ENCODE assay signal across 8 mouse cellular contexts in the genomic region with DNA sequence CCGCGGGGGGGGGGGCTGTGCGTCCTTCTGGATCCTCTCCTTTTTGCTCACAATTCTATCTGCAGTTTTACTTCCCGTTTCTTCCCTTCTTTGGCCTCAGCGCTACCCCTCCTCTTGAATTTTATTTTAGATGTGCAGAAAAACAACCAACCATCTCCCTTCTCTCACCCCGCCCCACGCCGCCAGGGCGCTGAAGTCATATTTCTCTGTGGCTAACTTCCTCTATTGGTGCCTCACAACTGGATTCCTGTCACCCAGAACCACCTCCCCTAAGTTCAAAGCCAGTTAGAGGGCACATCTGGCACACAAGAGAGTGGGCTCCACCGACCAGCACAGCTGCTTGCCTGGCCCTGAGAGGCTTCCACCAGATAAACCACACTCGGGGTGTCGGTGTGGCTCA. TPM values are rescaled to one million over a fixed set of nuclear protein-coding genes. Genes with fewer than 3 reads are reported as not detected.
DNase-seq lines count a peak whose midpoint lies in the region; ATAC-seq lines count a peak whose summit lies in the region.

No protein-coding gene starts in this region.

- DNase-seq in forebrain, embryonic 10.5 days (ENCODE audit: extremely low spot score, low spot score), result no peak
- DNase-seq in heart, adult 8-10 months (ENCODE audit: low spot score), result peak; percentile 70
- peak; percentile 45 for DNase-seq in limb, embryonic 10.5 days (ENCODE audit: low spot score)
- DNase-seq in monocyte, adult 2 months (ENCODE audit: low read depth in 1 of 2, low spot score in 2 of 2), result peak; percentile 57 to 74
- DNase-seq in right cerebral cortex, postnatal 36 days (ENCODE audit: low spot score in 2 of 2), result no peak
- DNase-seq in urinary bladder, adult 2 months (ENCODE audit: low spot score), result no peak

- no peaks in the 10 kb centered on the region for H3K27me3 ChIP-seq in forebrain, embryonic 10.5 days (ENCODE audit: poor library complexity, severe bottlenecking)
- H3K27me3 ChIP-seq in forebrain, embryonic 12.5 days, result no peaks in the 10 kb centered on the region
- no peaks in the 10 kb centered on the region for H3K27me3 ChIP-seq in limb, embryonic 10.5 days (ENCODE audit: low read depth, poor library complexity, severe bottlenecking)

- H3K4me3 ChIP-seq in forebrain, embryonic 10.5 days, result no peak overlapping the region
- no peak overlapping the region for H3K4me3 ChIP-seq in forebrain, embryonic 12.5 days (replicated peaks)
- H3K4me3 ChIP-seq in limb, embryonic 10.5 days, result no peak overlapping the region

- H3K4me2 ChIP-seq in forebrain, embryonic 12.5 days, result no peak overlapping the region

- 0 out of 2 replicates have a peak overlapping the region, but pooled peaks have one; percentile 9 for H3K27ac ChIP-seq in forebrain, embryonic 10.5 days
- H3K27ac ChIP-seq in forebrain, embryonic 12.5 days, result no peak overlapping the region
- peak overlapping the region; percentile 59 for H3K27ac ChIP-seq in limb, embryonic 10.5 days

- no peak overlapping the region for H3K9ac ChIP-seq in forebrain, embryonic 12.5 days

- no peaks in the 10 kb centered on the region for H3K9me3 ChIP-seq in forebrain, embryonic 10.5 days
- H3K9me3 ChIP-seq in forebrain, embryonic 12.5 days, result no peaks in the 10 kb centered on the region
- no peaks in the 10 kb centered on the region for H3K9me3 ChIP-seq in limb, embryonic 10.5 days (replicated peaks)

- H3K4me1 ChIP-seq in forebrain, embryonic 10.5 days, result peaks cover 33% of the 10 kb centered on the region
- H3K4me1 ChIP-seq in forebrain, embryonic 12.5 days, result peaks cover 24% of the 10 kb centered on the region
- peaks cover 36% of the 10 kb centered on the region for H3K4me1 ChIP-seq in limb, embryonic 10.5 days

- H3K36me3 ChIP-seq in forebrain, embryonic 10.5 days (replicated peaks), result no peaks in the 10 kb centered on the region
- no peaks in the 10 kb centered on the region for H3K36me3 ChIP-seq in forebrain, embryonic 12.5 days (replicated peaks)
- no peaks in the 10 kb centered on the region for H3K36me3 ChIP-seq in limb, embryonic 10.5 days

- no peak for ATAC-seq in forebrain, embryonic 12.5 days (ENCODE audit: low FRiP score)
- peak; percentile 78 for ATAC-seq in activated CD4-positive, CD25-positive, alpha-beta regulatory T cell, adult 4 months

- WGBS in forebrain, embryonic 10.5 days, result 58% methylated on average over 12 of the region's 12 CpGs
- 58% methylated on average over 12 of the region's 12 CpGs for WGBS in forebrain, embryonic 12.5 days
- WGBS in limb, embryonic 10.5 days, result 50% methylated on average over 12 of the region's 12 CpGs

RNA-seq across cellular contexts. Expression of a gene that starts 16.5 kb away (rescaled TPM):
- polyA plus RNA-seq in forebrain, embryonic 10.5 days (2016; fragmentation: Nextera tagmentation; extraction: Ambion mirVana), result not detected in 2 replicates
- polyA plus RNA-seq in forebrain, embryonic 12.5 days (2016; fragmentation: Nextera tagmentation; extraction: Ambion mirVana), result not detected in 2 replicates
- polyA plus RNA-seq in activated CD4-positive, CD25-positive, alpha-beta regulatory T cell, adult 4 months (2017; shearing (Covaris generic)), result not detected
- total RNA-seq in heart, adult 8-10 months (2022), result not detected
- not detected in 2 replicates for polyA plus RNA-seq in limb, embryonic 10.5 days (2016; fragmentation: Nextera tagmentation; extraction: Ambion mirVana)
- not detected in 2 replicates for polyA plus RNA-seq in urinary bladder, adult 2 months (2012; rRNA removed)

RNA-seq across cellular contexts. Expression of a gene that starts 22.8 kb away (rescaled TPM):
- 46.4 and 47.5 TPM in 2 replicates for polyA plus RNA-seq in forebrain, embryonic 10.5 days (2016; fragmentation: Nextera tagmentation; extraction: Ambion mirVana)
- polyA plus RNA-seq in forebrain, embryonic 12.5 days (2016; fragmentation: Nextera tagmentation; extraction: Ambion mirVana), result 77.9 and 81.8 TPM in 2 replicates
- 10 to 100 TPM; 61.4 to 62.9 TPM for polyA plus RNA-seq in activated CD4-positive, CD25-positive, alpha-beta regulatory T cell, adult 4 months (2017; shearing (Covaris generic))
- 10 to 100 TPM; 31.0 to 34.0 (median 32.0) TPM for total RNA-seq in heart, adult 8-10 months (2022)
- polyA plus RNA-seq in limb, embryonic 10.5 days (2016; fragmentation: Nextera tagmentation; extraction: Ambion mirVana), result 47.6 and 58.2 TPM in 2 replicates
- polyA plus RNA-seq in urinary bladder, adult 2 months (2012; rRNA removed), result 26.1 and 28.5 TPM in 2 replicates

Comparison
In these comparisons a context has a peak if more than half of its experiments do, and no peak if none do; other contexts are left out.
1. DNase-seq: peak in heart, adult 8-10 months (single experiment), limb, embryonic 10.5 days (single experiment) and monocyte, adult 2 months (2 of 2); none in forebrain, embryonic 10.5 days (single experiment), right cerebral cortex, postnatal 36 days (0 of 2) and urinary bladder, adult 2 months (single experiment).